Mouse (Mus musculus): Measurements from ENCODE around the gene Col25a1. TPM values are rescaled to one million over a fixed set of nuclear protein-coding genes. Genes with fewer than 3 reads are reported as not detected.

Col25a1 gene
- polyA plus RNA-seq, 2 experiments, result 0.94 to 1.1 TPM

GRCm38 (mm10) chr3:130361922-130362321, 230.6 kb downstream of the Col25a1 start:
- H3K27ac ChIP-seq, result no peak overlapping the region
- no peak for TF ChIP-seq EP300 (IDR thresholded peaks at IDR 0.05; ENCODE audit: low read depth)
- no peak for TF ChIP-seq CTCF (IDR thresholded peaks at IDR 0.05; ENCODE audit: low read depth)
- no peak overlapping the region for H3K4me2 ChIP-seq (ENCODE audit: low read depth)
- no peaks in the 10 kb centered on the region for H3K9me3 ChIP-seq (ENCODE audit: control insufficient read depth, low read length)
- no peak overlapping the region for H3K4me3 ChIP-seq (ENCODE audit: insufficient read depth in 1 of 2, low read depth in 2 of 2, low read length in 2 of 2)
- no peaks in the 10 kb centered on the region for H3K36me3 ChIP-seq (replicated peaks; ENCODE audit: control insufficient read depth, insufficient read depth, low read depth)
- 22% methylated on average over 1 of the region's 1 CpGs for WGBS (ENCODE audit: insufficient replicate concordance)
- DNase-seq (ENCODE audit: low read depth in 3 of 3, low spot score in 3 of 3), result no peak
- no peaks in the 10 kb centered on the region for H3K27me3 ChIP-seq (ENCODE audit: control insufficient read depth, insufficient read depth, low read length)
- no peaks in the 10 kb centered on the region; a peak in 1 of 4 replicates for H3K4me1 ChIP-seq (replicated peaks; ENCODE audit: control insufficient read depth in 2 of 2, insufficient read depth in 2 of 2, low read length in 1 of 2)
- no peak for ATAC-seq (ENCODE audit: insufficient read depth)
- no peak overlapping the region for H3K9ac ChIP-seq (replicated peaks)

- 65% methylated on average over 7 of the region's 7 CpGs for WGBS (ENCODE audit: insufficient replicate concordance)
- no peak overlapping the region for H3K4me2 ChIP-seq (ENCODE audit: low read depth)
- H3K36me3 ChIP-seq (replicated peaks; ENCODE audit: control insufficient read depth, insufficient read depth, low read depth), result no peaks in the 10 kb centered on the region
- H3K27me3 ChIP-seq (ENCODE audit: control insufficient read depth, insufficient read depth, low read length), result no peaks in the 10 kb centered on the region
- no peak for TF ChIP-seq CTCF (IDR thresholded peaks at IDR 0.05; ENCODE audit: low read depth)
- DNase-seq (ENCODE audit: low read depth in 3 of 3, low spot score in 3 of 3) (no peak), ATAC-seq (ENCODE audit: insufficient read depth) (no peak)
- no peak overlapping the region for H3K4me3 ChIP-seq (ENCODE audit: insufficient read depth in 1 of 2, low read depth in 2 of 2, low read length in 2 of 2)
- no peaks in the 10 kb centered on the region for H3K9me3 ChIP-seq (ENCODE audit: control insufficient read depth, low read length)
- H3K4me1 ChIP-seq (replicated peaks; ENCODE audit: control insufficient read depth in 2 of 2, insufficient read depth in 2 of 2, low read length in 1 of 2), result no peaks in the 10 kb centered on the region; a peak in 1 of 4 replicates
- H3K27ac ChIP-seq, result no peak overlapping the region
- H3K9ac ChIP-seq (replicated peaks), result no peak overlapping the region
These were observed 231.6 kb downstream of the Col25a1 start for GRCm38 (mm10) chr3:130362797-130363367.

- no peak overlapping the region for H3K4me3 ChIP-seq (ENCODE audit: insufficient read depth in 1 of 2, low read depth in 2 of 2, low read length in 2 of 2)
- no peak for DNase-seq (ENCODE audit: low read depth in 3 of 3, low spot score in 3 of 3)
- 46% methylated on average over 8 of the region's 8 CpGs for WGBS (ENCODE audit: insufficient replicate concordance)
- H3K27ac ChIP-seq, result no peak overlapping the region
- no peaks in the 10 kb centered on the region for H3K9me3 ChIP-seq (ENCODE audit: control insufficient read depth, low read length)
- no peaks in the 10 kb centered on the region for H3K27me3 ChIP-seq (ENCODE audit: control insufficient read depth, insufficient read depth, low read length)
- no peaks in the 10 kb centered on the region for H3K36me3 ChIP-seq (replicated peaks; ENCODE audit: control insufficient read depth, insufficient read depth, low read depth)
- no peak overlapping the region for H3K4me2 ChIP-seq (ENCODE audit: low read depth)
- H3K4me1 ChIP-seq (replicated peaks; ENCODE audit: control insufficient read depth in 2 of 2, insufficient read depth in 2 of 2, low read length in 1 of 2), result no peaks in the 10 kb centered on the region; a peak in 1 of 4 replicates
- no peak for ATAC-seq (ENCODE audit: insufficient read depth)
- no peak overlapping the region for H3K9ac ChIP-seq (replicated peaks)
- TF ChIP-seq EP300 (IDR thresholded peaks at IDR 0.05; ENCODE audit: low read depth) (no peak), CTCF (IDR thresholded peaks at IDR 0.05; ENCODE audit: low read depth) (no peak)
These were observed 235.8 kb downstream of the Col25a1 start for GRCm38 (mm10) chr3:130366917-130367610.

GRCm38 (mm10) chr3:130368352-130368751, 237.1 kb downstream of the Col25a1 start:
- TF ChIP-seq CTCF (IDR thresholded peaks at IDR 0.05; ENCODE audit: low read depth) (no peak), EP300 (IDR thresholded peaks at IDR 0.05; ENCODE audit: low read depth) (no peak)
- no peak overlapping the region for H3K4me2 ChIP-seq (ENCODE audit: low read depth)
- H3K9me3 ChIP-seq (ENCODE audit: control insufficient read depth, low read length), result no peaks in the 10 kb centered on the region
- WGBS (ENCODE audit: insufficient replicate concordance), result 64% methylated on average over 4 of the region's 4 CpGs
- no peaks in the 10 kb centered on the region for H3K27me3 ChIP-seq (ENCODE audit: control insufficient read depth, insufficient read depth, low read length)
- no peak overlapping the region for H3K27ac ChIP-seq
- H3K36me3 ChIP-seq (replicated peaks; ENCODE audit: control insufficient read depth, insufficient read depth, low read depth), result no peaks in the 10 kb centered on the region
- no peaks in the 10 kb centered on the region; a peak in 1 of 4 replicates for H3K4me1 ChIP-seq (replicated peaks; ENCODE audit: control insufficient read depth in 2 of 2, insufficient read depth in 2 of 2, low read length in 1 of 2)
- ATAC-seq (ENCODE audit: insufficient read depth) (no peak), DNase-seq (ENCODE audit: low read depth in 3 of 3, low spot score in 3 of 3) (no peak)
- no peak overlapping the region for H3K9ac ChIP-seq (replicated peaks)
- H3K4me3 ChIP-seq (ENCODE audit: insufficient read depth in 1 of 2, low read depth in 2 of 2, low read length in 2 of 2), result no peak overlapping the region

GRCm38 (mm10) chr3:130369113-130369512, 237.8 kb downstream of the Col25a1 start:
- H3K4me1 ChIP-seq (replicated peaks; ENCODE audit: control insufficient read depth in 2 of 2, insufficient read depth in 2 of 2, low read length in 1 of 2), result no peaks in the 10 kb centered on the region; a peak in 1 of 4 replicates
- DNase-seq (ENCODE audit: low read depth in 3 of 3, low spot score in 3 of 3), result no peak
- no peak for TF ChIP-seq EP300 (IDR thresholded peaks at IDR 0.05; ENCODE audit: low read depth)
- TF ChIP-seq CTCF (IDR thresholded peaks at IDR 0.05; ENCODE audit: low read depth), result no peak
- no peak overlapping the region for H3K27ac ChIP-seq
- ATAC-seq (ENCODE audit: insufficient read depth), result no peak
- no peak overlapping the region for H3K9ac ChIP-seq (replicated peaks)
- no peaks in the 10 kb centered on the region for H3K9me3 ChIP-seq (ENCODE audit: control insufficient read depth, low read length)
- H3K4me2 ChIP-seq (ENCODE audit: low read depth), result no peak overlapping the region
- H3K27me3 ChIP-seq (ENCODE audit: control insufficient read depth, insufficient read depth, low read length), result no peaks in the 10 kb centered on the region
- no peak overlapping the region for H3K4me3 ChIP-seq (ENCODE audit: insufficient read depth in 1 of 2, low read depth in 2 of 2, low read length in 2 of 2)
- no peaks in the 10 kb centered on the region for H3K36me3 ChIP-seq (replicated peaks; ENCODE audit: control insufficient read depth, insufficient read depth, low read depth)
- WGBS (ENCODE audit: insufficient replicate concordance), result 48% methylated on average over 1 of the region's 1 CpGs

Measured in liver, embryonic 14.5 days (tissue).